Mouse (Mus musculus): ENCODE data around the gene Picalm.

The Picalm gene

GRCm38 (mm10) chr7:90129732-90130392 is at the start of gene Picalm:
Gene Picalm, plus strand, starts transcription at chr7:90130213.
- DNase-seq (ENCODE audit: low read depth) = peak; percentile 95

GRCm38 (mm10) chr7:90083799-90084198 is 46.2 kb upstream of the Picalm start:
- no peak for DNase-seq (ENCODE audit: low read depth)

GRCm38 (mm10) chr7:90084531-90084930 is 45.5 kb upstream of the Picalm start:
- no peak for DNase-seq (ENCODE audit: low read depth)

- DNase-seq (ENCODE audit: low read depth) = no peak
Observed at GRCm38 (mm10) chr7:90085713-90086112, 44.3 kb upstream of the Picalm start.

- DNase-seq (ENCODE audit: low read depth) = no peak
Observed at GRCm38 (mm10) chr7:90086821-90087220, 43.2 kb upstream of the Picalm start.

- no peak for DNase-seq (ENCODE audit: low read depth)
Observed at GRCm38 (mm10) chr7:90090996-90091395, 39.0 kb upstream of the Picalm start.

GRCm38 (mm10) chr7:90091756-90092155 is 38.3 kb upstream of the Picalm start:
- no peak for DNase-seq (ENCODE audit: low read depth)

GRCm38 (mm10) chr7:90092452-90093450 is 37.3 kb upstream of the Picalm start:
- DNase-seq (ENCODE audit: low read depth) = no peak

GRCm38 (mm10) chr7:90095097-90095496 is 34.9 kb upstream of the Picalm start:
- DNase-seq (ENCODE audit: low read depth) = no peak

GRCm38 (mm10) chr7:90095766-90096372 is 34.1 kb upstream of the Picalm start:
- DNase-seq (ENCODE audit: low read depth) = no peak

- no peak for DNase-seq (ENCODE audit: low read depth)
Observed at GRCm38 (mm10) chr7:90096609-90097008, 33.4 kb upstream of the Picalm start.

GRCm38 (mm10) chr7:90098253-90098652 is 31.8 kb upstream of the Picalm start:
- DNase-seq (ENCODE audit: low read depth) = no peak

GRCm38 (mm10) chr7:90099248-90099647 is 30.8 kb upstream of the Picalm start:
- DNase-seq (ENCODE audit: low read depth) = no peak

- DNase-seq (ENCODE audit: low read depth) = no peak
Observed at GRCm38 (mm10) chr7:90100614-90101160, 29.3 kb upstream of the Picalm start.

- no peak for DNase-seq (ENCODE audit: low read depth)
Observed at GRCm38 (mm10) chr7:90116100-90116499, 13.9 kb upstream of the Picalm start.

GRCm38 (mm10) chr7:90120106-90120505 is 9.9 kb upstream of the Picalm start:
- no peak for DNase-seq (ENCODE audit: low read depth)

GRCm38 (mm10) chr7:90124991-90125390 is 5.0 kb upstream of the Picalm start:
- no peak for DNase-seq (ENCODE audit: low read depth)

- DNase-seq (ENCODE audit: low read depth) = no peak
Observed at GRCm38 (mm10) chr7:90128631-90129200, 1.3 kb upstream of the Picalm start.

GRCm38 (mm10) chr7:90129271-90129731 is 712 bp upstream of the Picalm start:
- peak; percentile 98 for DNase-seq (ENCODE audit: low read depth)

GRCm38 (mm10) chr7:90130501-90131375 is 725 bp downstream of the Picalm start:
- peak; percentile 38 for DNase-seq (ENCODE audit: low read depth)

- no peak for DNase-seq (ENCODE audit: low read depth)
Observed at GRCm38 (mm10) chr7:90131376-90131651, 1.3 kb downstream of the Picalm start.
